Mouse (Mus musculus): ENCODE results near the gene Eno1. TPM values are rescaled to one million over a fixed set of nuclear protein-coding genes. Genes with fewer than 3 reads are reported as not detected.

Gene Eno1
- total and polyA plus RNA-seq, 2 experiments from 2014 or later, result 525 to 1,074 TPM

GRCm38 (mm10) chr4:150231871-150232270 is 4.7 kb upstream of the Eno1 start:
- H3K4me1 ChIP-seq (ENCODE audit: control insufficient read depth, insufficient read depth), result peaks cover 60% of the 10 kb centered on the region
- ATAC-seq (ENCODE audit: insufficient read depth, low read depth), result no peak
- no peak overlapping the region for H3K9ac ChIP-seq (replicated peaks; ENCODE audit: low read depth, low read length)
- WGBS, result 58% methylated on average over 8 of the region's 8 CpGs
- no peak overlapping the region for H3K27ac ChIP-seq (ENCODE audit: low read depth)
- H3K4me3 ChIP-seq (ENCODE audit: low read depth, low read length), result no peak overlapping the region
- H3K9me3 ChIP-seq (replicated peaks; ENCODE audit: control insufficient read depth, low read length), result no peaks in the 10 kb centered on the region
- no peak overlapping the region for H3K4me2 ChIP-seq (ENCODE audit: low read depth, low read length)
- no peak for DNase-seq (ENCODE audit: low spot score)
- H3K36me3 ChIP-seq (replicated peaks; ENCODE audit: control insufficient read depth, insufficient read depth, low read length), result no peaks in the 10 kb centered on the region
- no peak for TF ChIP-seq EP300 (IDR thresholded peaks at IDR 0.05; ENCODE audit: low read depth)
- no peak for TF ChIP-seq CTCF (IDR thresholded peaks at IDR 0.05; ENCODE audit: low read depth)
- no peaks in the 10 kb centered on the region for H3K27me3 ChIP-seq (ENCODE audit: control insufficient read depth, insufficient read depth, low read length)

GRCm38 (mm10) chr4:150234599-150235327 is 1.8 kb upstream of the Eno1 start:
- ATAC-seq (ENCODE audit: insufficient read depth, low read depth) (no peak), DNase-seq (ENCODE audit: low spot score) (no peak)
- 0 out of 2 replicates have a peak, but pooled peaks cover 4% of the 10 kb centered on the region for H3K36me3 ChIP-seq (replicated peaks; ENCODE audit: control insufficient read depth, insufficient read depth, low read length)
- no peaks in the 10 kb centered on the region for H3K27me3 ChIP-seq (ENCODE audit: control insufficient read depth, insufficient read depth, low read length)
- no peaks in the 10 kb centered on the region for H3K9me3 ChIP-seq (replicated peaks; ENCODE audit: control insufficient read depth, low read length)
- no peak overlapping the region for H3K4me3 ChIP-seq (ENCODE audit: low read depth, low read length)
- H3K27ac ChIP-seq (ENCODE audit: low read depth), result peak overlapping the region; percentile 65
- no peak overlapping the region for H3K4me2 ChIP-seq (ENCODE audit: low read depth, low read length)
- 39% methylated on average over 8 of the region's 8 CpGs for WGBS
- H3K4me1 ChIP-seq (ENCODE audit: control insufficient read depth, insufficient read depth), result peaks cover 56% of the 10 kb centered on the region
- no peak overlapping the region for H3K9ac ChIP-seq (replicated peaks; ENCODE audit: low read depth, low read length)
- TF ChIP-seq CTCF (IDR thresholded peaks at IDR 0.05; ENCODE audit: low read depth), result no peak
- no peak for TF ChIP-seq EP300 (IDR thresholded peaks at IDR 0.05; ENCODE audit: low read depth)

GRCm38 (mm10) chr4:150235585-150235984 is 936 bp upstream of the Eno1 start:
- TF ChIP-seq EP300 (IDR thresholded peaks at IDR 0.05; ENCODE audit: low read depth) (no peak), CTCF (IDR thresholded peaks at IDR 0.05; ENCODE audit: low read depth) (no peak)
- Histone ChIP-seq H3K9ac (replicated peaks; ENCODE audit: low read depth, low read length) (no peak overlapping the region), H3K4me3 (ENCODE audit: low read depth, low read length) (no peak overlapping the region), H3K4me1 (ENCODE audit: control insufficient read depth, insufficient read depth) (peaks cover 53% of the 10 kb centered on the region), H3K9me3 (replicated peaks; ENCODE audit: control insufficient read depth, low read length) (no peaks in the 10 kb centered on the region), H3K4me2 (ENCODE audit: low read depth, low read length) (no peak overlapping the region), H3K27ac (ENCODE audit: low read depth) (peak overlapping the region; percentile 65; the same call in 1 of the 2 replicates), H3K36me3 (replicated peaks; ENCODE audit: control insufficient read depth, insufficient read depth, low read length) (peaks cover 9% of the 10 kb centered on the region; the same call in 1 of the 2 replicates), H3K27me3 (ENCODE audit: control insufficient read depth, insufficient read depth, low read length) (no peaks in the 10 kb centered on the region)
- ATAC-seq (ENCODE audit: insufficient read depth, low read depth), result no peak
- WGBS, result 80% methylated on average over 4 of the region's 4 CpGs
- DNase-seq (ENCODE audit: low spot score), result no peak

- peak overlapping the region; percentile 85 for H3K4me2 ChIP-seq (ENCODE audit: low read depth, low read length)
- no peaks in the 10 kb centered on the region for H3K27me3 ChIP-seq (ENCODE audit: control insufficient read depth, insufficient read depth, low read length)
- TF ChIP-seq CTCF (IDR thresholded peaks at IDR 0.05; ENCODE audit: low read depth) (no peak), EP300 (IDR thresholded peaks at IDR 0.05; ENCODE audit: low read depth) (no peak)
- no peak for DNase-seq (ENCODE audit: low spot score)
- WGBS, result 82% methylated on average over 8 of the region's 8 CpGs
- peaks cover 14% of the 10 kb centered on the region for H3K36me3 ChIP-seq (replicated peaks; ENCODE audit: control insufficient read depth, insufficient read depth, low read length)
- 0 out of 2 replicates have a peak overlapping the region, but pooled peaks have one; percentile 86 for H3K9ac ChIP-seq (replicated peaks; ENCODE audit: low read depth, low read length)
- H3K27ac ChIP-seq (ENCODE audit: low read depth), result peak overlapping the region; percentile 97
- peaks cover 53% of the 10 kb centered on the region for H3K4me1 ChIP-seq (ENCODE audit: control insufficient read depth, insufficient read depth)
- no peaks in the 10 kb centered on the region for H3K9me3 ChIP-seq (replicated peaks; ENCODE audit: control insufficient read depth, low read length)
- peak overlapping the region; percentile 90; the same call in 1 of the 2 replicates for H3K4me3 ChIP-seq (ENCODE audit: low read depth, low read length)
- no peak for ATAC-seq (ENCODE audit: insufficient read depth, low read depth)
Measured at GRCm38 (mm10) chr4:150236031-150236430, 490 bp upstream of the Eno1 start.

GRCm38 (mm10) chr4:150237636-150238361 is 1.3 kb downstream of the Eno1 start:
- Histone ChIP-seq H3K4me2 (ENCODE audit: low read depth, low read length) (peak overlapping the region; percentile 85), H3K9ac (replicated peaks; ENCODE audit: low read depth, low read length) (peak overlapping the region; percentile 86), H3K27me3 (ENCODE audit: control insufficient read depth, insufficient read depth, low read length) (no peaks in the 10 kb centered on the region), H3K27ac (ENCODE audit: low read depth) (peak overlapping the region; percentile 97), H3K36me3 (replicated peaks; ENCODE audit: control insufficient read depth, insufficient read depth, low read length) (peaks cover 31% of the 10 kb centered on the region), H3K4me1 (ENCODE audit: control insufficient read depth, insufficient read depth) (peaks cover 46% of the 10 kb centered on the region), H3K9me3 (replicated peaks; ENCODE audit: control insufficient read depth, low read length) (no peaks in the 10 kb centered on the region), H3K4me3 (ENCODE audit: low read depth, low read length) (peak overlapping the region; percentile 90)
- DNase-seq (ENCODE audit: low spot score), result no peak
- no peak for TF ChIP-seq EP300 (IDR thresholded peaks at IDR 0.05; ENCODE audit: low read depth)
- TF ChIP-seq CTCF (IDR thresholded peaks at IDR 0.05; ENCODE audit: low read depth), result no peak
- WGBS, result under 1% methylated on average over 21 of the region's 21 CpGs
- no peak for ATAC-seq (ENCODE audit: insufficient read depth, low read depth)
